Mouse (Mus musculus) kidney, adult 2 months (tissue): Measurements from ENCODE around the gene Slc26a8. TPM values are rescaled to one million over a fixed set of nuclear protein-coding genes. Genes with fewer than 3 reads are reported as not detected.

Experiments used
- DNase-seq: peaks from one replicate; pipeline ENCODE4 v3.0.0; 2021
- H3K27ac ChIP-seq: fragments of 200-500 bp; 2 replicates; pipeline ENCODE4 v1.5.1; 2012; ENCODE audit warnings: low read depth, low read length, control low read depth, inconsistent platforms; ENCODE audit not compliant: insufficient read depth
- H3K27me3 ChIP-seq: fragments of 200-500 bp; replicated peaks from 2 replicates; pipeline ENCODE4 v1.6.1; 2012; ENCODE audit warnings: mild to moderate bottlenecking, moderate library complexity, low read length, inconsistent platforms; ENCODE audit not compliant: control insufficient read depth, insufficient read depth
- H3K36me3 ChIP-seq: fragments of 200-500 bp; 2 replicates; pipeline ENCODE4 v1.6.1; 2012; ENCODE audit warnings: mild to moderate bottlenecking, moderate library complexity, low read length, inconsistent platforms; ENCODE audit not compliant: control insufficient read depth, insufficient read depth
- H3K4me1 ChIP-seq: fragments of 200-500 bp; 2 replicates; pipeline ENCODE4 v1.6.1; 2011; ENCODE audit warnings: low read length; ENCODE audit not compliant: control insufficient read depth, insufficient read depth
- H3K4me3 ChIP-seq: fragments of 200-500 bp; 2 replicates; pipeline ENCODE4 v1.5.1; 2011; ENCODE audit warnings: mild to moderate bottlenecking, low read depth, low read length, control low read depth; ENCODE audit not compliant: insufficient read depth
- CTCF ChIP-seq: fragments of 200-500 bp; conservative IDR thresholded peaks from 2 replicates; pipeline ENCODE4 v1.5.1; 2011; ENCODE audit warnings: low read depth, mild to moderate bottlenecking, control low read depth, low read length, moderate library complexity, mixed read lengths; ENCODE audit not compliant: insufficient read depth, insufficient read length
- POLR2A ChIP-seq: fragments of 200-500 bp; IDR thresholded peaks from one replicate; pipeline ENCODE4 v1.6.1; 2011; ENCODE audit warnings: low read depth, low read length, control low read depth
- WGBS: fragments of 180-500 bp; shearing (Covaris S2); methylation state at CpG from one replicate; pipeline ENCODE4 v1.1.7; 2018; 5-methylcytosine and 5-hydroxymethylcytosine counted together
- polyA plus RNA-seq: library from polyadenylated mRNA; depleted of rRNA; stranded (reverse); fragments of >200 nt; gene quantifications from 2 replicates; pipeline ENCODE4 v1.2.3, GENCODE M21; 2012

Gene Slc26a8
- polyA plus RNA-seq, 1 experiment = 0.86 TPM

- TF ChIP-seq CTCF = no peak
- TF ChIP-seq POLR2A = no peak
- Histone ChIP-seq H3K27ac (peak overlapping the region; percentile 96), H3K36me3 (no peaks in the 10 kb centered on the region), H3K4me1 (peaks cover 12% of the 10 kb centered on the region; the same call in 1 of the 2 replicates), H3K27me3 (no peaks in the 10 kb centered on the region), H3K4me3 (no peak overlapping the region)
- 38% methylated on average over 1 of the region's 1 CpGs for WGBS
- DNase-seq = peak; percentile 91
Observed at GRCm38 (mm10) chr17:28683601-28684000, 6.4 kb downstream of the Slc26a8 start.

- Histone ChIP-seq H3K27ac (peak overlapping the region; percentile 92), H3K27me3 (no peaks in the 10 kb centered on the region), H3K4me3 (no peak overlapping the region), H3K36me3 (no peaks in the 10 kb centered on the region), H3K4me1 (peaks cover 12% of the 10 kb centered on the region; the same call in 1 of the 2 replicates)
- TF ChIP-seq POLR2A (no peak), CTCF (no peak)
- WGBS = 49% methylated on average over 13 of the region's 13 CpGs
- peak; percentile 90 for DNase-seq
Observed at GRCm38 (mm10) chr17:28682311-28683084, 7.5 kb downstream of the Slc26a8 start.

- H3K4me1 ChIP-seq = no peaks in the 10 kb centered on the region
- WGBS = 56% methylated on average over 6 of the region's 6 CpGs
- no peaks in the 10 kb centered on the region for H3K36me3 ChIP-seq
- TF ChIP-seq POLR2A (no peak), CTCF (no peak)
- H3K27me3 ChIP-seq = no peaks in the 10 kb centered on the region
- no peak overlapping the region for H3K4me3 ChIP-seq
- no peak for DNase-seq
- H3K27ac ChIP-seq = no peak overlapping the region
Observed at GRCm38 (mm10) chr17:28659564-28659963, 30.5 kb downstream of the Slc26a8 start.

GRCm38 (mm10) chr17:28657936-28658335 lies 32.1 kb downstream of the Slc26a8 start:
- no peaks in the 10 kb centered on the region for H3K36me3 ChIP-seq
- TF ChIP-seq CTCF (no peak), POLR2A (no peak)
- no peak overlapping the region for H3K27ac ChIP-seq
- 29% methylated on average over 4 of the region's 4 CpGs for WGBS
- no peaks in the 10 kb centered on the region for H3K27me3 ChIP-seq
- H3K4me3 ChIP-seq = no peak overlapping the region
- H3K4me1 ChIP-seq = no peaks in the 10 kb centered on the region
- DNase-seq = peak; percentile 26

- no peak for DNase-seq
Observed at GRCm38 (mm10) chr17:28650268-28650667, 39.8 kb downstream of the Slc26a8 start.

GRCm38 (mm10) chr17:28648607-28649370 lies 41.2 kb downstream of the Slc26a8 start:
- peak; percentile 48 for DNase-seq
- H3K4me3 ChIP-seq = no peak overlapping the region
- H3K27me3 ChIP-seq = no peaks in the 10 kb centered on the region
- no peak overlapping the region for H3K27ac ChIP-seq
- no peaks in the 10 kb centered on the region for H3K4me1 ChIP-seq
- TF ChIP-seq CTCF (peak; percentile 80), POLR2A (no peak)
- 39% methylated on average over 6 of the region's 6 CpGs for WGBS
- no peaks in the 10 kb centered on the region for H3K36me3 ChIP-seq

More at GRCm38 (mm10) chr17:28650268-28650667, 39.8 kb downstream of the Slc26a8 start:
- 61% methylated on average over 3 of the region's 3 CpGs for WGBS
- H3K36me3 ChIP-seq = no peaks in the 10 kb centered on the region
- TF ChIP-seq POLR2A (no peak), CTCF (no peak)
- H3K4me1 ChIP-seq = no peaks in the 10 kb centered on the region
- H3K4me3 ChIP-seq = no peak overlapping the region
- no peaks in the 10 kb centered on the region for H3K27me3 ChIP-seq
- H3K27ac ChIP-seq = no peak overlapping the region

GRCm38 (mm10) chr17:28646221-28646620 lies 43.8 kb downstream of the Slc26a8 start:
- TF ChIP-seq POLR2A = no peak
- TF ChIP-seq CTCF = no peak
- 65% methylated on average over 3 of the region's 3 CpGs for WGBS
- H3K4me1 ChIP-seq = no peaks in the 10 kb centered on the region
- H3K27ac ChIP-seq = no peak overlapping the region
- no peak for DNase-seq
- no peaks in the 10 kb centered on the region for H3K27me3 ChIP-seq
- no peaks in the 10 kb centered on the region for H3K36me3 ChIP-seq
- H3K4me3 ChIP-seq = no peak overlapping the region
